Mouse (Mus musculus): ENCODE data around the gene 1700025C18Rik. TPM values are rescaled to one million over a fixed set of nuclear protein-coding genes. Genes with fewer than 3 reads are reported as not detected.

Gene 1700025C18Rik
- polyA plus RNA-seq, 1 experiment, result not detected

- DNase-seq (ENCODE audit: low read depth, low spot score), result no peak
- WGBS, result 64% methylated on average over 2 of the region's 2 CpGs
Measured at GRCm38 (mm10) chr2:165043729-165044128, 46.8 kb downstream of the 1700025C18Rik start.

- DNase-seq (ENCODE audit: low read depth, low spot score), result no peak
- under 1% methylated on average over 17 of the region's 17 CpGs for WGBS
Measured at GRCm38 (mm10) chr2:165043090-165043636, 47.4 kb downstream of the 1700025C18Rik start.

DNA sequence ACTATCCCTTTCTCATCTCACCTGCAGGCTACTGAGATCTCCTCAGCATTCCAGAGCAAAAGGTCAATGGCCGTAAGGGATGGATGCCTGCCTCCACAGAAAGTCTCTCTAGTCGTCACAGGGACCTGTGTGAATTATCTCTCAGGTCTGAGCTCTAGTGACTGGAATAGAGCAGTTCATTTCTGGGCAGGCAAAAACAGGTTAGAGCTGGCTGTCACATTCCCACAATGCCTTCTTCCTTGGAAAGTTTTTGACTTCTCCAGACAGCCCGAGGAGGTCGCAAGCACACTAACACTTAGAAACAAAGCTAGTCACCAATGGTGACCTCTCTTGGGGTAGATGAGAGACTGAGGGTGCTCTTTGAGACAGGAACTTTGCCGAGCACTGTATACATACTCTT lies 48.4 kb downstream of the 1700025C18Rik start:
- DNase-seq (ENCODE audit: low read depth, low spot score), result no peak
- WGBS, result 74% methylated on average over 5 of the region's 5 CpGs

DNA sequence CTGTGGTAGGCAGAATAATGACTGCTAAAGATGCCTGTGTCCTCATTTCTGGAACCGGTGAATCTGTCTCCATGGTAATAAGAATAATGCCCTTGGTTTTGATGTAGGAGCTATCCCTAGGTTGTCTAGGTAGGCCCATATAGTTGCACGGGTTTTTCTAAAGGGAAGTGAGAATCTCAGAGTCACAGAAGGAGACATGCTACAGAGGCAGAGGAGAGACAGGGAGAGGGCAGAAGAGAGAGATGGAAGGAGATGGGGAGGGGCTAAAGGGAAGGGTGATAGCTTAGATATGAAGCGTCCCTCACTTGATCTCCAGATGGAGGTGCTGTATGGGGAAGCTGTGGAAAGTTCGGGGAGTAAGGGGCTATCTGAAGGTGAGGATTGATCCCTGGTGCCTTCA lies 53.1 kb downstream of the 1700025C18Rik start:
- DNase-seq (ENCODE audit: low read depth, low spot score), result no peak
- 64% methylated on average over 4 of the region's 4 CpGs for WGBS

GRCm38 (mm10) chr2:165035058-165035431 lies 55.5 kb downstream of the 1700025C18Rik start:
- DNase-seq (ENCODE audit: low read depth, low spot score), result no peak
- WGBS, result 49% methylated on average over 5 of the region's 5 CpGs

DNA sequence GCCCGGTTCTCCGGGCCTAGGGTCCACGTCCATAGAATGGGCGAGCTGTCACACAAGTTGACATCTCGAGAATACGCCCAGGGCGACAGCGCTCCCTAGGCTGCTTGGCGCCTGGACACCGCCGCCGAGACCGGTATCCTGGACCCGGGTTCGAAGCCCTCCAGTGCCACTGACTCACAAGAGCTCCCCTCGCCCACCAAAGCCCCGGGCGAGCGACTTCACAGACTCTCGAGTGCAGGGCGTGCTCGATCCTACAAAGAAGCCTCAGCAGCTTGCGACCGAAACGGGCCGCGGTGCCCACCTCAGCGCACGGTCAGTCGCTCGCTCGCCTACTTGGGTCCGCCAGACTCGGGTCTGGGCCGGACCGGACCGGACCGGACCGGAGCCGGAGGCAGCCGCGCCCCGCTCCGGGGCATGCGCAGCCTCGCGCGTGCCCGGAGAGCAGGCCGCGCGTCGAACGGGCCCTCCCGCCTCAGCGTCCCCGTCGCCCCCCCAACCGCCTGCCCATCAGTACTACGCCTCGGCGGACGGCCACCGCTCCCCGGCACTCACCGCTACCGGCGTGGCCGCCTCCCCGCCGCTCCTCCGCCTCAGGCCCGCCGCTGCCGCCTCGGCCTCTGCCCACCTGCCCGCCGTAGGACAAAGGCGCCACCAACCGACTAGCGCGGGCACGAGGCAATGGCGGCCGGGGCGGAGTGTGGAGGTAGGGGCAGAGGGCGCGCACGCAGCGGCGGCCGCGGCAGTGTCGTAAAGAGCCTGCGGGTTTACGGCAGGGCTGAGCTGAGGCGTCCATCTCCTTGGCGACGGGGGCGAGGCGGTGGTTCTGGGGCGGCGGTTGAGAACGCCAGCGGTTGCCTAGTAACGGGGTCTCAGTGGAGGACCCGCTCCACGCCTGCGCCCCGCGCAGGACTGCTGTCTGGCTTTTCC lies 56.2 kb downstream of the 1700025C18Rik start, which contains the start of gene Ncoa5:
Ncoa5 (minus strand) TSS at position 737 of the 927 bp plus-strand sequence.
- peak; percentile 81 for DNase-seq (ENCODE audit: low read depth, low spot score)
- under 1% methylated on average over 107 of the region's 111 CpGs for WGBS

DNA sequence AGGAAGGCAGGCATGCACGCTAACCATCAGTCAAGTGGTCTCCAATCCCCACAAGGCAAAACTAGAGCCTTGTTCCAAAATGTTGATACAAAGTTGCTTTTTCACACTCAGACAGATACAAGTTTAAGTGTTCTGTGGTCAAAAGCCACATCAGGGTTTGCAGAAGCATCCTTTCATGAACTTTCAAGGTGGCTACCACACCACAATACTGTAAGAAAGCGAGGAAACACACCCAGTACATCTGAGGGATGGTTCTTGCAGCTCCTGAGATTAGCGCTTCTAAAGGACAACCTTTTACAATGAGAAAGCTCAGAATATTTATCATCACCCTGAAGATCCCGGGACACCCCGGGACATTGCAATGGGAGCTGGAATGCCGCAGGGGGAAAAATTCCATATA lies 57.2 kb downstream of the 1700025C18Rik start:
- WGBS, result 38% methylated on average over 6 of the region's 6 CpGs
- no peak for DNase-seq (ENCODE audit: low read depth, low spot score)

GRCm38 (mm10) chr2:165032533-165032932 lies 58.0 kb downstream of the 1700025C18Rik start:
- no peak for DNase-seq (ENCODE audit: low read depth, low spot score)
- WGBS, result 29% methylated on average over 3 of the region's 3 CpGs

Other genes starting within 250 kb of the 1700025C18Rik start
- 35.7 and 46.7 TPM in 2 replicates for gene Pltp, start 233.0 kb downstream of the 1700025C18Rik start, polyA plus RNA-seq (2012; rRNA removed)
- 30.8 and 34.3 TPM in 2 replicates for gene Pcif1, start 211.4 kb downstream of the 1700025C18Rik start, polyA plus RNA-seq (2012; rRNA removed)
- 18.5 and 26.1 TPM in 2 replicates for gene Zfp335, start 179.0 kb downstream of the 1700025C18Rik start, polyA plus RNA-seq (2012; rRNA removed)
- 6.9 and 21.8 TPM in 2 replicates for gene Mmp9, start 150.0 kb downstream of the 1700025C18Rik start, polyA plus RNA-seq (2012; rRNA removed)
- gene Slc12a5, start 129.9 kb downstream of the 1700025C18Rik start, polyA plus RNA-seq (2012; rRNA removed), result 0.50 and 0.95 TPM in 2 replicates
- 18.1 and 22.0 TPM in 2 replicates for gene Ncoa5, start 55.9 kb downstream of the 1700025C18Rik start, polyA plus RNA-seq (2012; rRNA removed)
- gene Cd40, start 35.1 kb downstream of the 1700025C18Rik start, polyA plus RNA-seq (2012; rRNA removed), result 9.5 and 9.6 TPM in 2 replicates
- 0.11 and 0.12 TPM in 2 replicates for gene Cdh22, start 144.1 kb upstream of the 1700025C18Rik start, polyA plus RNA-seq (2012; rRNA removed)
- 67.5 and 156 TPM in 2 replicates for gene Slc35c2, start 197.1 kb upstream of the 1700025C18Rik start, polyA plus RNA-seq (2012; rRNA removed)
- gene Elmo2, start 235.7 kb upstream of the 1700025C18Rik start, polyA plus RNA-seq (2012; rRNA removed), result 39.4 and 57.0 TPM in 2 replicates

Data from large intestine, adult 2 months (tissue).